8 mouse cellular contexts compared by ENCODE assay signal in the genomic region with DNA sequence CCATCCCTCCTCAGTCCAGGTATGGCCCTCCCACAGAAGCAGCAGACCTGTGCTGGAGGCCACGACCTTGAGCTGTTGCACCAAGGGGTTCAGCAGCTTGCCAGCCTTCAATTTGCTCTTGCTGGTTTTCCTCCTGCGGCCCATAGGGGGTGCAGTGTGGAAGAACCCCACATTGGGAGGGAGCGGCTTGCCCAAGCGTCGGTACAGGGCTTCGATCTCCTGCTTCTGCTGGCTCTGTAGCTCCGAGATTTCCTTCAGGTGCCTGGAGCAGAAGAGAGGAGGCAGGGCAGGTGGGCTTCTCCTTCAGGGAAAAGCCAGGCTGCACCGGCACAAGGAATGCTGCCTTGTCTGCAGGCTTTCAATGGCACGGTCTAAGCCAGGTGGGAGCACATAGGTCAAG.
DNase-seq lines count a peak whose midpoint lies in the region; ATAC-seq and TF ChIP-seq lines count a peak whose summit lies in the region.

No protein-coding gene starts in this region.

- WGBS in neural tube, embryonic 11.5 days, result 45% methylated on average over 9 of the region's 9 CpGs
- 42% methylated on average over 9 of the region's 9 CpGs for WGBS in stomach, postnatal 0 days

- no peaks in the 10 kb centered on the region for H3K9me3 ChIP-seq in neural tube, embryonic 11.5 days (ENCODE audit: control insufficient read depth, low read length)
- no peaks in the 10 kb centered on the region for H3K9me3 ChIP-seq in stomach, postnatal 0 days (ENCODE audit: control insufficient read depth, low read length)

- peak; percentile 72 for TF ChIP-seq CTCF in stomach, postnatal 0 days (IDR thresholded peaks at IDR 0.05; ENCODE audit: low read depth)

- no peak overlapping the region for H3K9ac ChIP-seq in neural tube, embryonic 11.5 days (ENCODE audit: low read length)
- no peak overlapping the region for H3K9ac ChIP-seq in stomach, postnatal 0 days (ENCODE audit: low read length)

- peaks cover 2% of the 10 kb centered on the region; the same call in 1 of the 2 replicates for H3K36me3 ChIP-seq in neural tube, embryonic 11.5 days (ENCODE audit: control insufficient read depth, insufficient read depth, low read length)
- H3K36me3 ChIP-seq in stomach, postnatal 0 days (ENCODE audit: control insufficient read depth, insufficient read depth, low read length), result no peaks in the 10 kb centered on the region

- peak; percentile 11 to 27 for DNase-seq in heart, adult 18-20 months
- no peak for DNase-seq in heart, adult 8-10 months (ENCODE audit: low spot score)
- DNase-seq in neural tube, embryonic 11.5 days (ENCODE audit: low spot score), result peak; percentile 34
- no peak for DNase-seq in neural tube, embryonic 10.5 days (ENCODE audit: extremely low spot score, low spot score)
- peak; percentile 13 for DNase-seq in forelimb bud, embryonic 11.5 days (ENCODE audit: low read depth, low spot score)
- DNase-seq in stomach, postnatal 0 days (ENCODE audit: low spot score), result no peak
- DNase-seq in cerebellum, adult 11-12 months, result no peak
- no peak for DNase-seq in gastrocnemius, postnatal 10 days

- no peaks in the 10 kb centered on the region for H3K27me3 ChIP-seq in neural tube, embryonic 11.5 days (ENCODE audit: control insufficient read depth, insufficient read depth, low read length)
- H3K27me3 ChIP-seq in stomach, postnatal 0 days (ENCODE audit: control insufficient read depth, insufficient read depth, low read length), result no peaks in the 10 kb centered on the region

- no peak overlapping the region for H3K27ac ChIP-seq in neural tube, embryonic 11.5 days (ENCODE audit: low read depth, low read length)
- H3K27ac ChIP-seq in stomach, postnatal 0 days (replicated peaks), result no peak overlapping the region

- no peak overlapping the region for H3K4me2 ChIP-seq in neural tube, embryonic 11.5 days (ENCODE audit: low read depth)
- H3K4me2 ChIP-seq in stomach, postnatal 0 days (replicated peaks; ENCODE audit: low read depth), result no peak overlapping the region

- no peaks in the 10 kb centered on the region for H3K4me1 ChIP-seq in neural tube, embryonic 11.5 days (ENCODE audit: control insufficient read depth, insufficient read depth, low read length)
- H3K4me1 ChIP-seq in stomach, postnatal 0 days (replicated peaks; ENCODE audit: control insufficient read depth, insufficient read depth), result no peaks in the 10 kb centered on the region

- ATAC-seq in neural tube, embryonic 11.5 days (ENCODE audit: insufficient read depth, low FRiP score, low TSS enrichment), result no peak
- 0 out of 2 replicates have a peak, but pooled peaks have one; percentile 17 for ATAC-seq in stomach, postnatal 0 days (ENCODE audit: low FRiP score, low TSS enrichment)

- no peak for TF ChIP-seq EP300 in stomach, postnatal 0 days (optimal IDR thresholded peaks at IDR 0.05)

- H3K4me3 ChIP-seq in neural tube, embryonic 11.5 days (ENCODE audit: low read depth, low read length), result no peak overlapping the region
- no peak overlapping the region for H3K4me3 ChIP-seq in stomach, postnatal 0 days (ENCODE audit: low read depth, low read length)

Comparison
In these comparisons a context has a peak if more than half of its experiments do, and no peak if none do; other contexts are left out.
1. DNase-seq: peak in heart, adult 18-20 months (2 of 2), neural tube, embryonic 11.5 days (single experiment) and forelimb bud, embryonic 11.5 days (single experiment); none in heart, adult 8-10 months (single experiment), neural tube, embryonic 10.5 days (single experiment), stomach, postnatal 0 days (single experiment), cerebellum, adult 11-12 months (single experiment) and gastrocnemius, postnatal 10 days (single experiment).